ENCODE assay signal across 30 mouse cellular contexts in the genomic region with DNA sequence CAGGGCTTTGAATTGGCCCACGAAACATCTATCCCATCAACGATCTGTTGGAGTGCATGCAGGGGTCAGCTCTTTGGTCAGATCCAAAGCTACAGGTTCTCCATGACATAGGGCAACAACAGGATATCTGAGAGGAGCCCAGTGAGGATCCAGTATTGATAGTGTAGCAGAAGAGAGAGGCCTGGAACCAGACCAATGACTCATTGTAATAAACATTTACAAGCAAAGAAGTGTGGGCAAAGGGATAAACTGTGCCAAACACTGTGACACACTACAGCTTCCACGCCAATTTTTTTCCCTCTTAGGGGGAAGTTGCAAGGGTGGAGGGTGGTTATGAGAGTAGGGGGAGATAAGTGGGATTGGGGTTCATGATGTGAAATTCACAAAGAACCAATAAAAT. TPM values are rescaled to one million over a fixed set of nuclear protein-coding genes. Genes with fewer than 3 reads are reported as not detected.
A peak's percentile ranks its signal among the peaks of the same experiment; 100 is the strongest.
DNase-seq lines count a peak whose midpoint lies in the region; ATAC-seq and TF ChIP-seq lines count a peak whose summit lies in the region.
"Had no signal": no experiment of that assay in that cellular context is flagged by ENCODE, and none has a peak within 500 bp of the region (broad histone marks: within the 10 kb centered on the region; RNA-seq: fewer than 3 reads in every experiment).

No protein-coding gene starts in this region.

- ATAC-seq in lung, postnatal 0 days: no peak

- H3K9me3 ChIP-seq in lung, postnatal 0 days (ENCODE audit: low read length): no peaks in the 10 kb centered on the region
- H3K9me3 ChIP-seq: forebrain, embryonic 10.5 days; forebrain, embryonic 13.5 days; G1E; hindbrain, embryonic 10.5 days; hindbrain, embryonic 13.5 days had no signal

- TF ChIP-seq POLR2A in lung, adult 2 months (IDR thresholded peaks at IDR 0.05; ENCODE audit: borderline replicate concordance, extremely low read depth, low read depth, low read length): no peak

- no peaks in the 10 kb centered on the region for H3K27me3 ChIP-seq in lung, postnatal 0 days (replicated peaks; ENCODE audit: insufficient read depth, low read length)
- H3K27me3 ChIP-seq: CH12.LX; forebrain, embryonic 13.5 days; hindbrain, embryonic 13.5 days had no signal

- H3K4me3 ChIP-seq in lung, postnatal 0 days (ENCODE audit: low read depth, low read length): no peak overlapping the region
- no peak overlapping the region for H3K4me3 ChIP-seq in lung, adult 2 months (replicated peaks; ENCODE audit: extremely low read depth, low read depth, low read length)
- H3K4me3 ChIP-seq: forebrain, embryonic 10.5 days; forebrain, embryonic 13.5 days; hindbrain, embryonic 10.5 days; hindbrain, embryonic 13.5 days had no signal

- no peak overlapping the region for H3K27ac ChIP-seq in lung, postnatal 0 days (ENCODE audit: low read length)
- H3K27ac ChIP-seq: forebrain, embryonic 10.5 days; forebrain, embryonic 13.5 days; hindbrain, embryonic 10.5 days; hindbrain, embryonic 13.5 days had no signal

- no peaks in the 10 kb centered on the region for H3K4me1 ChIP-seq in lung, postnatal 0 days (ENCODE audit: insufficient read depth, low read depth, low read length)
- no peaks in the 10 kb centered on the region for H3K4me1 ChIP-seq in lung, adult 2 months (ENCODE audit: control insufficient read depth, insufficient read depth, low read length)
- H3K4me1 ChIP-seq: forebrain, embryonic 10.5 days; forebrain, embryonic 13.5 days; hindbrain, embryonic 10.5 days; hindbrain, embryonic 13.5 days had no signal

- no peak for TF ChIP-seq CTCF in lung, postnatal 0 days (IDR thresholded peaks at IDR 0.05)
- no peak for TF ChIP-seq CTCF in lung, adult 2 months (IDR thresholded peaks at IDR 0.05; ENCODE audit: insufficient read depth, low read length)

- H3K4me2 ChIP-seq in lung, postnatal 0 days (replicated peaks; ENCODE audit: low read depth, low read length): no peak overlapping the region
- H3K4me2 ChIP-seq: forebrain, embryonic 13.5 days; heart, embryonic 11.5 days; hindbrain, embryonic 13.5 days had no signal

- WGBS in lung, postnatal 0 days: 71% methylated on average over 3 of the region's 3 CpGs
- 72% methylated on average over 3 of the region's 3 CpGs for WGBS in lung, adult 2 months

- intact Hi-C loops in left cerebral cortex, postnatal 10 days (cut with DNase I): loop anchor here (10.0 kb wide), 1 partner anchor 61 kb away; no protein-coding TSS in a partner anchor

- no peak overlapping the region for H3K9ac ChIP-seq in lung, postnatal 0 days (replicated peaks; ENCODE audit: low read depth)
- H3K9ac ChIP-seq: forebrain, embryonic 13.5 days; hindbrain, embryonic 13.5 days had no signal

- no peak for TF ChIP-seq EP300 in lung, postnatal 0 days (IDR thresholded peaks at IDR 0.05)

- DNase-seq in lung, postnatal 0 days (ENCODE audit: low spot score): peak; percentile 13
- no peak for DNase-seq in lung, adult 2 months
- DNase-seq in 3T3-L1 (ENCODE audit: low read depth, low spot score) (peak; percentile 88), NIH3T3 (ENCODE audit: low read depth) (peak; percentile 73)
- DNase-seq in brain, adult 2 months (ENCODE audit: low read depth, low spot score): peak; percentile 14
- no peak for DNase-seq in right cerebral cortex, postnatal 10 days (ENCODE audit: low spot score in 2 of 2)
- no peak for DNase-seq in kidney, postnatal 10 days
- no peak for DNase-seq in left cerebral cortex, postnatal 10 days (ENCODE audit: extremely low spot score in 1 of 2, low spot score in 2 of 2)
- DNase-seq: adrenal gland, adult 2 months; adrenal gland, postnatal 14 days; B cell, adult 2 months; cerebellum, adult 18-20 months; cerebellum, adult 9-10 months; cerebellum, postnatal 14 days; gastrocnemius, postnatal 10 days; gastrocnemius, postnatal 36 days; heart, postnatal 36 days had no signal

- no peaks in the 10 kb centered on the region for H3K36me3 ChIP-seq in lung, postnatal 0 days (ENCODE audit: insufficient read depth, low read length)
- H3K36me3 ChIP-seq: forebrain, embryonic 10.5 days; G1E; hindbrain, embryonic 10.5 days; hindbrain, embryonic 13.5 days had no signal

RNA-seq across cellular contexts. Expression of a gene that starts 17.1 kb away (rescaled TPM):
- 0.08 TPM in 1 of 2 replicates, not detected in the other for polyA plus RNA-seq in lung, postnatal 0 days (2015; fragmentation: Nextera tagmentation; extraction: Ambion mirVana)
- not detected in 2 replicates for polyA plus RNA-seq in lung, adult 2 months (2012; rRNA removed)
- total RNA-seq in left cerebral cortex, postnatal 10 days (2021): under 1 TPM; 0.28 TPM
- total RNA-seq: G1E; gastrocnemius, adult 18-20 months; gastrocnemius, postnatal 36 days; granulocyte monocyte progenitor cell, adult 5-6 weeks; heart, adult 8-10 months; heart, postnatal 36 days had no signal
- polyA plus RNA-seq: adrenal gland, adult 2 months; embryonic facial prominence, embryonic 11.5 days; forebrain, embryonic 10.5 days; forebrain, embryonic 13.5 days; forebrain, embryonic 16.5 days; G1E; heart, embryonic 11.5 days; heart, postnatal 0 days; hindbrain, embryonic 10.5 days; hindbrain, embryonic 13.5 days had no signal

Comparison
In these comparisons a context has a peak if more than half of its experiments do, and no peak if none do; other contexts are left out.
1. DNase-seq: peak in lung, postnatal 0 days (single experiment), 3T3-L1 (single experiment), NIH3T3 (single experiment) and brain, adult 2 months (single experiment); none in lung, adult 2 months (single experiment), right cerebral cortex, postnatal 10 days (0 of 2), kidney, postnatal 10 days (single experiment) and left cerebral cortex, postnatal 10 days (0 of 2).